Mouse (Mus musculus) erythroblast, embryonic 14.5 days (primary cell): ENCODE results near the gene Jmjd6. TPM values are rescaled to one million over a fixed set of nuclear protein-coding genes. Genes with fewer than 3 reads are reported as not detected.

Source experiments
- H3K27me3 ChIP-seq: 2 replicates; pipeline ENCODE4 v1.6.1; 2012; ENCODE audit warnings: inconsistent platforms; ENCODE audit not compliant: control insufficient read depth
- H3K36me3 ChIP-seq: 2 replicates; pipeline ENCODE4 v1.6.1; 2012; ENCODE audit warnings: mild to moderate bottlenecking, inconsistent platforms; ENCODE audit not compliant: control insufficient read depth
- H3K4me1 ChIP-seq: 2 replicates; pipeline ENCODE4 v1.6.1; 2012; ENCODE audit warnings: inconsistent platforms; ENCODE audit not compliant: control insufficient read depth
- H3K4me3 ChIP-seq: replicated peaks from 2 replicates; pipeline ENCODE3; 2012; ENCODE audit warnings: moderate library complexity, mild to moderate bottlenecking, inconsistent platforms
- H3K9me3 ChIP-seq: 2 replicates; pipeline ENCODE4 v1.6.1; 2012; ENCODE audit warnings: low read length, inconsistent platforms, mixed read lengths; ENCODE audit not compliant: control insufficient read depth
- GATA1 ChIP-seq: IDR thresholded peaks from 2 replicates; pipeline ENCODE4 v1.6.1; 2012; ENCODE audit warnings: low read length, inconsistent platforms, mixed read lengths
- TAL1 ChIP-seq: IDR thresholded peaks from 3 replicates; pipeline ENCODE4 v1.6.1; 2012; ENCODE audit warnings: low read length, inconsistent platforms, mixed read lengths
- polyA plus RNA-seq: library from polyadenylated mRNA; stranded (reverse); fragments of >175 nt; gene quantifications from 2 replicates; pipeline ENCODE4 v1.2.3, GENCODE M21; 2012

The Jmjd6 gene
- polyA plus RNA-seq, 1 experiment: 3.6 TPM

DNA sequence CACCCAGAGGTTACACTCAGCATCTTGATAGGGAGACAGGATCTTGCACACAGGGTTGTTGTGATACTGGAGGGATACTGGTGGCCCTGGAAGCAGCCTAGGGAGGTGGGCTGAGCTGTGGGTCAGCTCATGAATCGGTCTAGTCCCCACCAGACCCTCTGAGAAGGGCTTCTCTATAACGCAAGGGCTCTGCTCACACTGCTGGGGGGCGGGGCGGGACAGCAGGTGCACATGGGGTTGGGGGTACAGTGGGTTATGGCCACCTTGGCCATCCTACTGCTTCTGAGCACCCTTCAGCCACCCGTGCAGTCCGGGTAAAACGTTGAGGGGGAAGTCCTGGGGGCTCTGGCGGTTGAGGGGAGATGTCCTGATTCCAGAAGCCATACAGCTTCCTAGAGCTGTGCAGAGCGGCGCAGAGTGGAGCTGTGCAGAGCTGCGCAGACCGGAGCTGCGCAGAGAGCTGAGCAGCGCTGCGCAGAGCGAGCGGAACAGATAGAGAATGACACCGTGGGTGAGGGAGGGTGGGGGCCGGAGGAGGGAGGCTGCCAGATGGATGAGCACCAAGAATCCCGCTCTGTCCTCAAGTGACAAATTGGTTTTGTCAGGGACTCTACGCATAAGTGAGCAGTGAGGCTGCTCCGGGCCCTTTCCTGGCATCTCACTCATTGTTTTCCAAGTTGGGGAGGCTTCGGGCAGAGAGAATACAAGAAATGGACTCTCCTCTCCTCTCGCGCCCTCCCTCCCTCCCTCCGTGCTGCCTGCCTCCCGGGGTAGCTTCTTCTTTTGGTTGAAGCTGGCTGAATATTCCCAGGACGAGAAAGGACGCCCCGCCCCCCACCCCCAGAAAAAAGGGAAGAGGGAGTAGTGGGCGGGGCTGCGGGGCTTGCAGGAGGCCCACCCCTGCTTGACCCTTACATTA, 32.0 kb downstream of the Jmjd6 start:
- H3K4me3 ChIP-seq: no peak overlapping the region

DNA sequence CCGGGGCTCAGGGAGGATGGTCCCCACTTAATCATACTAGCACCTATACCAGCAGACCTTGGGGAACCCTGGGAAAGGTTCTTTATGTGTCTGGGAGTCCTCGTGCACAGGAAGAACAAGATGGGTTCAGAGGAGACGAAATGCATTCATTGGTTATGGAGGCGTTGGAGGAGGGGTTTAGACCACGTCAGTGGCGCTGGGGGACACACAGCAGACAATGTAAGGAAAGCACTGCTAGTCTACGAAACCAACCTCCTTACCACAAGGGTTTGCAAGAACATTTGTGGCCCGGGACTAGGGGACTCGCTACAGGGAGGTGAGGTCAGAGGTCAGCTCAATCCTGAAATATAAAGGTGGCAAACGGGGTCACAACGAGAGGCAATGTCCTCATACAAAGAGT, 32.7 kb downstream of the Jmjd6 start:
- peaks cover 10% of the 10 kb centered on the region for H3K4me1 ChIP-seq
- H3K4me3 ChIP-seq: no peak overlapping the region
- H3K36me3 ChIP-seq: no peaks in the 10 kb centered on the region
- H3K9me3 ChIP-seq: no peaks in the 10 kb centered on the region
- TF ChIP-seq GATA1 (no peak), TAL1 (no peak)
- H3K27me3 ChIP-seq: peaks cover 12% of the 10 kb centered on the region

More for the DNA sequence above, 32.0 kb downstream of the Jmjd6 start:
- H3K27me3 ChIP-seq: peaks cover 12% of the 10 kb centered on the region
- H3K4me1 ChIP-seq: peaks cover 10% of the 10 kb centered on the region
- no peak for TF ChIP-seq GATA1
- no peak for TF ChIP-seq TAL1
- no peaks in the 10 kb centered on the region for H3K36me3 ChIP-seq
- H3K9me3 ChIP-seq: no peaks in the 10 kb centered on the region

- no peak for TF ChIP-seq TAL1
- no peak for TF ChIP-seq GATA1
- Histone ChIP-seq H3K4me1 (peaks cover 6% of the 10 kb centered on the region), H3K36me3 (no peaks in the 10 kb centered on the region), H3K27me3 (peaks cover 8% of the 10 kb centered on the region), H3K9me3 (no peaks in the 10 kb centered on the region), H3K4me3 (no peak overlapping the region)
Observed at GRCm38 (mm10) chr11:116809520-116809919, 33.7 kb downstream of the Jmjd6 start.

DNA sequence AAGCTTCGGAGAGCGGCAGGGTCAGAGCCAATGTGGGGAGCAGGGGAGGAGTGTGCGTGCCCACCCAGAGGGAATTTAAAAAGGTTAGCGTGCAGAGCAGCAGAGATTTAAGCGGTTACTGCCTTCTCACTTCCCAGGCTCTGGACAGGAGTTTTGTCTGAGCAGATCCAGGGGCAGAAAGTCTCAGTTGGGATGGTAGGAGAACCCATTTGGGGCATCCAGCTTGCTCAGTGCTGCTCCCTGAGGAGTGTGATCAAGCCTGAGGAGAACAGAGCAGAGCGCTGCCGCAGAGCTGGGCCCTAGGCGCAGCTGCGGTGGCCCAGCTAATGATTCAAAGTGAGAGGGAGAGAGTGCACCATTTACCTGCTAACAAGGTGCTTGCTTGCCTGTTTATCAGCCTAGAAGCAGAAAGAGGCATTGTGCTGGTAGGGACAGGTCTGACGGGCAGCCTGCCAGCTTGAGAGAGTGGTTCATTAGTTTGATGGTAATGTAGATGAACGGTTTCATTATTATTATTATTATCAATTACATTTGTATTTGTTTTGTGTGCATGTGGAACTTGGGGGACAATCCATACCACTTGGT, 34.3 kb downstream of the Jmjd6 start:
- Histone ChIP-seq H3K36me3 (no peaks in the 10 kb centered on the region), H3K27me3 (peaks cover 8% of the 10 kb centered on the region), H3K9me3 (no peaks in the 10 kb centered on the region), H3K4me1 (peaks cover 6% of the 10 kb centered on the region), H3K4me3 (no peak overlapping the region)
- TF ChIP-seq GATA1 (no peak), TAL1 (no peak)

DNA sequence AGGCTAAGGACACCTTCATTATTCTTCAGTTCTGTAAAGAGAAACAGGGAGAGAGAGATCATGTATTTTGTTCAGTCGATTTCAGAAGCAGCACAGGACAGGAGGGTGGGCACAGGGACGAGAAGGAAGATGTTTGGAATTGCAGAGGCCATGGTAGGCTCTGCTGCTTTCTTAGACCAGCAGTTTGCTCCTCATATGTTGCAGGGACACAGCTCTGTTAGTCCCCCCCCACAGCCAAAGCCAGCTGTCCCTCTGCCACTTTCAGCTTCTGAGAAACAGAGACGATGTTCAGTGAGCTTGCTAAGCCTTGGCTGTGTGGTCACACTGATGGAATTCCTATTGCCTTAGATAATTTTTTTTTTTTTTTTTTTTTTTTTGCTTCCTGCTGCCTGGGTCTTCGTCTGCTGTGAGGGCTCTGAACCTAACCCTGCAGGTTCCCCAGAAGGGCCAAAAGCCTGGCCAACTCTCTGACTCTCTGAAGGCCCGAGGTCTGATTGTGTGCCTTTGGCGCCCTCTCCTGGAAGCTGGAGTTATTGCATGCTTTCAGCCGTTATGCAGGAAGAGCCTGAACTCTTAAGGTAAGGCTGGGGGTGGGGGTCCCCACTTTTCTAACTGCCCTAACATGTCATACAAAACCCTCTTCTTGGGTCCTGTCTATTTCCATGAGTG, 35.2 kb downstream of the Jmjd6 start:
- TF ChIP-seq TAL1 (no peak), GATA1 (no peak)
- Histone ChIP-seq H3K4me1 (peaks cover 6% of the 10 kb centered on the region), H3K9me3 (no peaks in the 10 kb centered on the region), H3K4me3 (no peak overlapping the region), H3K27me3 (peaks cover 8% of the 10 kb centered on the region), H3K36me3 (no peaks in the 10 kb centered on the region)

GRCm38 (mm10) chr11:116807526-116807925, 35.7 kb downstream of the Jmjd6 start:
- no peaks in the 10 kb centered on the region for H3K9me3 ChIP-seq
- H3K27me3 ChIP-seq: peaks cover 8% of the 10 kb centered on the region
- H3K36me3 ChIP-seq: no peaks in the 10 kb centered on the region
- H3K4me3 ChIP-seq: no peak overlapping the region
- no peak for TF ChIP-seq TAL1
- TF ChIP-seq GATA1: no peak
- H3K4me1 ChIP-seq: peaks cover 6% of the 10 kb centered on the region

DNA sequence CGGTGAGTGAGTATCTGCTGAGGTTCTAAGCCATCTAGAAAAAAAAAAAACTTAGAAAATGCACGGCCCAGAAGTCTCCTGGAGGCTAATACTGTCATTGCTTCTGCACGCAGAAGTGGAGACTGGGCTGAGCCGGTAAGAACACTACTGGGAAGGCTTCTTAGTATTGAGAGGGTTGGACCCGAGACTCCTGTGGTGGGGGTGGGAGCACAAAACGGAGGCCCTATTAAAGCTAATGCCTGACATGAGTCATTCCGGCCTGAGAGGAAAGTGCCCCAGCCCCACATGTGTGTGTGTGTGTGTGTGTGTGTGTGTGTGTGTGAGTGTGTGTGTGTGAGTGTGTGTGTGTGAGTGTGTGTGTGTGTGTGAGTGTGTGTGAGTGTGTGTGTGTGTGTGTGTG, 36.1 kb downstream of the Jmjd6 start:
- peaks cover 6% of the 10 kb centered on the region for H3K4me1 ChIP-seq
- H3K27me3 ChIP-seq: peaks cover 8% of the 10 kb centered on the region
- no peaks in the 10 kb centered on the region for H3K9me3 ChIP-seq

GRCm38 (mm10) chr11:116806136-116807071, 36.8 kb downstream of the Jmjd6 start:
- Histone ChIP-seq H3K36me3 (no peaks in the 10 kb centered on the region), H3K4me3 (no peak overlapping the region), H3K4me1 (peaks cover 5% of the 10 kb centered on the region), H3K27me3 (peaks cover 8% of the 10 kb centered on the region), H3K9me3 (no peaks in the 10 kb centered on the region)
- TF ChIP-seq GATA1: no peak
- TF ChIP-seq TAL1: no peak

More for the DNA sequence above, 36.1 kb downstream of the Jmjd6 start:
- TF ChIP-seq GATA1: no peak
- TF ChIP-seq TAL1: no peak
- no peaks in the 10 kb centered on the region for H3K36me3 ChIP-seq
- no peak overlapping the region for H3K4me3 ChIP-seq
